Mouse (Mus musculus) neural tube, embryonic 11.5 days (tissue): ENCODE results near the gene Ggt5. TPM values are rescaled to one million over a fixed set of nuclear protein-coding genes. Genes with fewer than 3 reads are reported as not detected.

Source experiments
- ATAC-seq: fragments of 200-750 bp; cut with Nextera tagmentation; 2 replicates; pipeline ENCODE4 v1.8.0; 2017; ENCODE audit warnings: moderate number of reproducible peaks, mild to moderate bottlenecking, moderate TSS enrichment, moderate library complexity; ENCODE audit not compliant: insufficient read depth, low FRiP score, low TSS enrichment
- DNase-seq: peaks from one replicate; pipeline ENCODE4 v3.0.0-alpha.2; 2015; ENCODE audit warnings: low spot score
- H3K27ac ChIP-seq: fragments of 300-500 bp; sonication (generic); 2 replicates; pipeline ENCODE4 v1.5.1; 2014; ENCODE audit warnings: low read depth, mild to moderate bottlenecking, low read length
- H3K27me3 ChIP-seq: fragments of 300-500 bp; sonication (generic); 2 replicates; pipeline ENCODE4 v1.6.1; 2014; ENCODE audit warnings: mild to moderate bottlenecking, low read length, mixed read lengths; ENCODE audit not compliant: control insufficient read depth, insufficient read depth
- H3K36me3 ChIP-seq: fragments of 300-500 bp; sonication (generic); 2 replicates; pipeline ENCODE4 v1.6.1; 2014; ENCODE audit warnings: mild to moderate bottlenecking, low read length, moderate library complexity, mixed read lengths; ENCODE audit not compliant: control insufficient read depth, insufficient read depth
- H3K4me1 ChIP-seq: fragments of 300-500 bp; sonication (generic); 2 replicates; pipeline ENCODE4 v1.6.1; 2014; ENCODE audit warnings: low read length, mixed read lengths; ENCODE audit not compliant: control insufficient read depth, insufficient read depth
- H3K4me2 ChIP-seq: fragments of 300-500 bp; sonication (generic); 2 replicates; pipeline ENCODE4 v1.6.1; 2014; ENCODE audit warnings: low read depth, mild to moderate bottlenecking, moderate library complexity
- H3K4me3 ChIP-seq: fragments of 300-500 bp; sonication (generic); 2 replicates; pipeline ENCODE4 v1.5.1; 2014; ENCODE audit warnings: low read depth, low read length
- H3K9ac ChIP-seq: fragments of 300-500 bp; sonication (generic); 2 replicates; pipeline ENCODE4 v1.6.1; 2014; ENCODE audit warnings: mild to moderate bottlenecking, low read length
- H3K9me3 ChIP-seq: fragments of 300-500 bp; sonication (generic); 2 replicates; pipeline ENCODE4 v1.6.1; 2016; ENCODE audit warnings: low read length; ENCODE audit not compliant: control insufficient read depth
- WGBS: fragments of 180-500 bp; shearing (Covaris S2); extraction: QIAGEN DNeasy Blood & Tissue Kit; methylation state at CpG from one replicate; pipeline ENCODE4 v1.1.7; 2014; 5-methylcytosine and 5-hydroxymethylcytosine counted together
- polyA plus RNA-seq: library from polyadenylated mRNA; unstranded; fragments of >200 nt; fragmentation: Nextera tagmentation; extraction: Ambion mirVana; gene quantifications from 2 replicates; pipeline ENCODE4 v1.2.1, GENCODE M21; 2014

The Ggt5 gene
- polyA plus RNA-seq, 1 experiment from 2014 or later: 0.45 TPM

- Histone ChIP-seq H3K4me2 (no peak overlapping the region), H3K36me3 (no peaks in the 10 kb centered on the region), H3K4me3 (no peak overlapping the region), H3K9ac (no peak overlapping the region), H3K27ac (0 out of 2 replicates have a peak overlapping the region, but pooled peaks have one; percentile 14), H3K27me3 (peaks cover 18% of the 10 kb centered on the region), H3K9me3 (no peaks in the 10 kb centered on the region), H3K4me1 (no peaks in the 10 kb centered on the region; the same call in 1 of the 2 replicates)
- 59% methylated on average over 9 of the region's 9 CpGs for WGBS
- ATAC-seq (peak; percentile 52; the same call in 1 of the 2 replicates), DNase-seq (peak; percentile 53)
Measured at GRCm38 (mm10) chr10:75556026-75556425, 33.1 kb upstream of the Ggt5 start.

- no peaks in the 10 kb centered on the region for H3K36me3 ChIP-seq
- no peaks in the 10 kb centered on the region; the same call in 1 of the 2 replicates for H3K4me1 ChIP-seq
- no peaks in the 10 kb centered on the region for H3K9me3 ChIP-seq
- ATAC-seq: no peak
- H3K27me3 ChIP-seq: peaks cover 24% of the 10 kb centered on the region
- H3K4me3 ChIP-seq: no peak overlapping the region
- peak overlapping the region; percentile 13; the same call in 1 of the 2 replicates for H3K4me2 ChIP-seq
- H3K27ac ChIP-seq: no peak overlapping the region
- DNase-seq: no peak
- peak overlapping the region; percentile 3; the same call in 1 of the 2 replicates for H3K9ac ChIP-seq
- WGBS: 26% methylated on average over 3 of the region's 3 CpGs
Measured at GRCm38 (mm10) chr10:75558515-75558914, 30.6 kb upstream of the Ggt5 start.

DNA sequence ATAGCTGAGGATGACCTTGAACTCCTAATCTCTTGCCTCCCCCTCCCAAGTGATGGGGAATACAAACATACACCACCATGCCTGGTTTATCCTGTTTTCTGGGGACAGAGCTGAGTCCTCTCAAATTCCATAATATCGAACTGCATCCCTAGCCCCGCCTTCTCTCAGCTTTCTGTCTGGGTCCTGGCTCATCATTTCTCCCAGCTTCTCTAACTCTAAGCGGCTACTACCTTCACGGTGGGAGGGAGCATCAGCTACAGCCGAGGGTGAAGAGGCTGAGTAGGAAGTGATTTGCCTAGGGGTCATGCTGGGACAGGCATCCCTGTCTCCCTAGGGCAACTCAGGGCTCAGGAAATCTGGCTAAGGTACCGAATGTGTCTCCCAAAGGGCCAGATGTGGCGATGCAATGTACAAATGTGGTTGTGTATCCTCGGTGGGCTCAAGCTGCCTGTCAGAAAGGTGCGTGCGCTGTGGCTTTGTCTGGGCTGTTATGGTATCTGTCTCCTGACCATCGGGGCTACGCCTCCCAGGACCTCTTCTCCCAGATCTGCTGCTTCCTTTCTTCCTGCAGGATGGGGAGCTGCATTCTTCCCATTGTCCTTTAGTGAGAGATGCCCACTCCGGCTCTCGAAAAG lies 30.0 kb upstream of the Ggt5 start:
- H3K4me2 ChIP-seq: peak overlapping the region; percentile 95
- ATAC-seq: 0 out of 2 replicates have a peak, but pooled peaks have one; percentile 7
- peak overlapping the region; percentile 60; the same call in 1 of the 2 replicates for H3K27ac ChIP-seq
- 4% methylated on average over 14 of the region's 14 CpGs for WGBS
- peaks cover 24% of the 10 kb centered on the region for H3K27me3 ChIP-seq
- no peaks in the 10 kb centered on the region; the same call in 1 of the 2 replicates for H3K4me1 ChIP-seq
- no peaks in the 10 kb centered on the region for H3K36me3 ChIP-seq
- H3K9me3 ChIP-seq: no peaks in the 10 kb centered on the region
- peak overlapping the region; percentile 63 for H3K4me3 ChIP-seq
- peak; percentile 38 for DNase-seq
- H3K9ac ChIP-seq: peak overlapping the region; percentile 81

DNA sequence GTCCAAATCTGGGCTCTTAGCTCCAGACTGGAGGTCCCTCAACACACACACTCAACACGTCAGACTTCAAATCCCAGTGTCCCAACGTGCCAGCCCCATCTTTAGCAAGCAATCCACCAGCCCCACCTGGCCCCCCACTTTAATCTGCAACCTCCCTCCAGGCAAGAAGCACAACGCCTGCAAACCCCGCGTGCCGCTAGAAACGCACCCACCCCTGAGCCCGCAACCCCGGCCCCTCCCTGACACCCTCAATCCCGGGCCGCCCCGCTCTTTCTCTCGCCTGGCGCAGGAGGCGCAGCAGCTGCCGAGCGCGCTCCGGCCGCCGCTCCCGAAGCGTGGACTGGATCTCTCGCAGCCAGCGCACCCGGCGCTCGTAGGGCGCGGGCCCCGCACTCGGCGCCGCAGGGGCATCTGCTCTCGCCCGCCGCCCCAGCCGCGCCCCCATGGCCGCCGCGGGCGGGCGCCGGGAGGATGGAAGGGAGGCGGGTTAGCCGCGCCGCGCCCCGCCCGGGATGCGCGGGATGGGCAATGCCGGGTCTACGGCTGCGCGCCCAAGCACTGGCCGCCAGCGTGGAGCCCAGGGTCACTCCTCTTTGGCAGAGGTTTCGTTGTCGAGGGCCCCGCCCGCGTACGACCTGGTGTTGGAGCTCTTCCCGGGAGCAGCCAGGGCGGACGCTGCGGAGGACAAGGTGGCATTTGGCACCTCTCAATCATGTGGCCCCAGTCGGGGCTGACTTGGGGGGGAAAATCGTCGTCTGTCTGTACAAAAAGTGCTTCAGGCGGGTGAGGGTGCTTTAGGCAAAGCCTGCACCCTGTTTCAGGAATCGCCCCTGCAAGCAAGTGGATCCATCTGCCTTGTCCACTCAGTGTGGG lies 29.2 kb upstream of the Ggt5 start, which contains the start of gene Lrrc75b:
Gene Lrrc75b (minus strand): TSS at position 655 of the 873 bp plus-strand sequence.
- peak; percentile 43; the same call in 1 of the 2 replicates for ATAC-seq
- Histone ChIP-seq H3K27ac (peak within 1 kb of the TSS; percentile 60; the same call in 1 of the 2 replicates), H3K4me2 (peak within 1 kb of the TSS; percentile 95), H3K9me3 (no peaks in the 10 kb centered on the region), H3K4me1 (no peaks in the 10 kb centered on the region; the same call in 1 of the 2 replicates), H3K36me3 (no peaks in the 10 kb centered on the region), H3K9ac (peak within 1 kb of the TSS; percentile 81), H3K4me3 (peak within 1 kb of the TSS; percentile 63), H3K27me3 (peaks cover 24% of the 10 kb centered on the region)
- under 1% methylated on average over 72 of the region's 75 CpGs for WGBS
- DNase-seq: peak; percentile 67

GRCm38 (mm10) chr10:75560549-75560899 lies 28.6 kb upstream of the Ggt5 start:
- peaks cover 24% of the 10 kb centered on the region for H3K27me3 ChIP-seq
- no peak overlapping the region for H3K27ac ChIP-seq
- DNase-seq: peak; percentile 25
- WGBS: 16% methylated on average over 6 of the region's 6 CpGs
- no peaks in the 10 kb centered on the region for H3K9me3 ChIP-seq
- H3K4me2 ChIP-seq: peak overlapping the region; percentile 95
- no peak for ATAC-seq
- peak overlapping the region; percentile 81 for H3K9ac ChIP-seq
- H3K36me3 ChIP-seq: no peaks in the 10 kb centered on the region
- peak overlapping the region; percentile 63 for H3K4me3 ChIP-seq
- H3K4me1 ChIP-seq: no peaks in the 10 kb centered on the region; the same call in 1 of the 2 replicates

DNA sequence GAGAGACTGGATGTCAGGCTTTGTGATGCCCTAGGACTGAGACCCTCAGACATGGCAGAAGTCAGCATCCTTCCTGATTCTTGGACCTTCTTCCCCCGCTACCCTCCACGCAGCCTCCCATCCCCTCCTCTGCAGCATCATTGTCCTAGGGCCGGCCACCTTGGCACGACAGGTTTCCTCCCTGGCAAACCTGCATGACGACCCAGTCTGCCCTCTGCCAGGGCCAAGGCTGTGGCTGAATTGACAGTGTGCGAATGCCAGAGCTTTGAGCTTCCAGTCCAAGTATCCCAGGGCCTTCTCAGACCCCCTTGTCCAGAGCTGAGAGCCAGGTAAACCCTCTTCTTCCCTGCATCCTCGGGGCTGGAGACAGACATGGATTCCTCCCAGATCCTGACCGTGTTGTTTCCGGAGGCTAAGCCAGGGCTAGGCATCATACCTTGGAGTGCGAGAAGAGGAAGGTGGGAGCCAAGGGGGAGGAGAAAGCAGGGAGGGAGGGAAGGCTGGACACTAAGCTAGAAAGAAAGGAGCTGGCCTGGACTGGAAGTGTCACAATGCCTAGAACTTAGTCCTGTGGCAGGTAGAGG lies 28.0 kb upstream of the Ggt5 start, which contains the start of gene Ggt1:
Gene Ggt1 (plus strand): TSS at position 534 of the 584 bp plus-strand sequence.
- Histone ChIP-seq H3K9ac (peak within 1 kb of the TSS; percentile 81; the same call in 1 of the 2 replicates), H3K4me2 (peak within 1 kb of the TSS; percentile 95), H3K9me3 (no peaks in the 10 kb centered on the region), H3K27ac (no peak within 1 kb of the TSS), H3K36me3 (no peaks in the 10 kb centered on the region), H3K4me1 (no peaks in the 10 kb centered on the region; the same call in 1 of the 2 replicates), H3K27me3 (peaks cover 24% of the 10 kb centered on the region), H3K4me3 (peak within 1 kb of the TSS; percentile 63; the same call in 1 of the 2 replicates)
- ATAC-seq: no peak
- DNase-seq: no peak
- 43% methylated on average over 10 of the region's 10 CpGs for WGBS

DNA sequence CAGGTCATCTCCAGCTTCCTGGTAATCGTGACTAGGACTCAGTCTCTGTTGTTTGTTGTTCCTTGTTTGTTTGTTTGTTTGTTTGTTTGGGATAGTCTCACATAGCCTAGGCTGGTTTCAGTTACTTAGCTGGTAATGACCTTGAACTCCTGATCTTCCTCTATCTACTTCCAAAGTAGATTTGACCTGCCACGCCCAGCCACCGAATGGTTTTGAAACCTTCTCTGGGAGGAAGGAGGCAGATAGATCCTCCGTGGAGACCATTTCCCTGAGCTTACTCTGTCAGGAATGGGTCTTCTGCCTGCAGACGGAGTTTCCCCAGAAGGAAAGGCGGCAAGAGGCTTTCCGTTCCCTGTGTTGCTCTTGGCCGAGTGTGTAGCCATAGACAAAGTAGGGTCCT lies 26.5 kb upstream of the Ggt5 start:
- DNase-seq (no peak), ATAC-seq (no peak)
- H3K9ac ChIP-seq: no peak overlapping the region
- 86% methylated on average over 8 of the region's 8 CpGs for WGBS
- H3K9me3 ChIP-seq: no peaks in the 10 kb centered on the region
- peaks cover 24% of the 10 kb centered on the region for H3K27me3 ChIP-seq
- H3K4me1 ChIP-seq: no peaks in the 10 kb centered on the region; the same call in 1 of the 2 replicates
- H3K4me3 ChIP-seq: no peak overlapping the region
- H3K27ac ChIP-seq: no peak overlapping the region
- H3K36me3 ChIP-seq: no peaks in the 10 kb centered on the region
- H3K4me2 ChIP-seq: no peak overlapping the region

- no peaks in the 10 kb centered on the region for H3K4me1 ChIP-seq
- H3K9me3 ChIP-seq: no peaks in the 10 kb centered on the region
- no peak overlapping the region for H3K4me2 ChIP-seq
- peaks cover 16% of the 10 kb centered on the region for H3K27me3 ChIP-seq
- no peak overlapping the region for H3K9ac ChIP-seq
- no peak overlapping the region for H3K27ac ChIP-seq
- ATAC-seq (no peak), DNase-seq (no peak)
- H3K4me3 ChIP-seq: no peak overlapping the region
- 86% methylated on average over 12 of the region's 12 CpGs for WGBS
- no peaks in the 10 kb centered on the region for H3K36me3 ChIP-seq
Measured at GRCm38 (mm10) chr10:75564687-75565265, 24.4 kb upstream of the Ggt5 start.
